Comparison of ENCODE assay signal across 13 mouse cellular contexts in the genomic region with DNA sequence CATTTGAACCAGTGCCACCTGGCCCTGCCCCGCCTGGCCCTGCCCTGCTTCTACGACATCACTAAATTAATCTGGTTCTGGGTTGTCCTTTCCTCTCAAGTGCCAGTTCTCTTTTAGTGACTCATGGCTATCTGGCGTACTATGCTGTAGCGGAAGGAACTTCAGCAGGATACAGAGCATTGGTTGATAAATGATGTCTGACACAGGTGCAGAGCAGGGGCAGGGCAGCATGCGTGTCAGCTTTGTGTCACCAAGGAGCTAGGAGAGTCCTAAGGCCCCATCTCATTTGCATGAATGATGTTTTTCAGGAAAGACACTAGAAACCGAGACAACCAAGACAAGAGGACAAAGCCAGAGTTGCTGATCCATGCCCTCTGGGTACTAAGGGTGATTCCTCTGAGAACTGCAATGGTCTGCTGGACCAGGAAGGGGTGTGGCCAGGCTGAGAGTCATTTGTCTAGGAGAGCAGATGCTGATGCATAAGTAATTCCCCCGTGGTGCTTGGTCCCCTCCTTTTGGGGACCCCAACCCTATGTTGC. TPM values are rescaled to one million over a fixed set of nuclear protein-coding genes. Genes with fewer than 3 reads are reported as not detected.
DNase-seq lines count a peak whose midpoint lies in the region; ATAC-seq and TF ChIP-seq lines count a peak whose summit lies in the region.
"Had no signal": no experiment of that assay in that cellular context is flagged by ENCODE, and none has a peak within 500 bp of the region (broad histone marks: within the 10 kb centered on the region; RNA-seq: fewer than 3 reads in every experiment).

No protein-coding gene starts in this region.

- no peak for ATAC-seq in hindbrain, embryonic 16.5 days
- ATAC-seq in midbrain, postnatal 0 days (ENCODE audit: low FRiP score) = no peak
- ATAC-seq: inflammation-experienced regulatory T-cells, adult 6 months had no signal

- TF ChIP-seq CTCF in midbrain, postnatal 0 days (IDR thresholded peaks at IDR 0.05) = no peak
- no peak for TF ChIP-seq CTCF in E14TG2a.4 (conservative IDR thresholded peaks at IDR 0.05; ENCODE audit: low read length)

- H3K9ac ChIP-seq in hindbrain, embryonic 16.5 days (ENCODE audit: low read depth, low read length) = no peak overlapping the region
- no peak overlapping the region for H3K9ac ChIP-seq in midbrain, postnatal 0 days (replicated peaks; ENCODE audit: low read length, poor library complexity, severe bottlenecking)
- H3K9ac ChIP-seq: heart, embryonic 13.5 days had no signal

- WGBS in hindbrain, embryonic 10.5 days = 53% methylated on average over 7 of the region's 7 CpGs
- WGBS in hindbrain, embryonic 16.5 days = 36% methylated on average over 7 of the region's 7 CpGs
- WGBS in midbrain, embryonic 10.5 days = 63% methylated on average over 7 of the region's 7 CpGs
- whole genome bisulfite sequencing in midbrain, postnatal 0 days = 54% methylated on average over 7 of the region's 7 CpGs

- no peak overlapping the region for H3K4me3 ChIP-seq in hindbrain, embryonic 10.5 days
- no peak overlapping the region for H3K4me3 ChIP-seq in hindbrain, embryonic 16.5 days (ENCODE audit: low read length)
- H3K4me3 ChIP-seq in midbrain, embryonic 10.5 days = no peak overlapping the region
- H3K4me3 ChIP-seq in midbrain, postnatal 0 days (ENCODE audit: low read depth, low read length) = no peak overlapping the region
- H3K4me3 ChIP-seq in E14TG2a.4 (replicated peaks; ENCODE audit: low read length) = 0 out of 2 replicates have a peak overlapping the region, but pooled peaks have one; percentile 7
- H3K4me3 ChIP-seq: heart, embryonic 13.5 days; left cerebral cortex, adult 2 months had no signal

- H3K27ac ChIP-seq in hindbrain, embryonic 10.5 days = peak overlapping the region; percentile 82
- no peak overlapping the region for H3K27ac ChIP-seq in hindbrain, embryonic 16.5 days (ENCODE audit: low read depth, low read length)
- peak overlapping the region; percentile 63 for H3K27ac ChIP-seq in midbrain, embryonic 10.5 days (replicated peaks)
- H3K27ac ChIP-seq in midbrain, postnatal 0 days (ENCODE audit: low read depth, low read length) = no peak overlapping the region
- H3K27ac ChIP-seq: heart, embryonic 13.5 days; left cerebral cortex, adult 2 months had no signal

- peaks cover 5% of the 10 kb centered on the region; the same call in 1 of the 2 replicates for H3K27me3 ChIP-seq in hindbrain, embryonic 10.5 days (ENCODE audit: insufficient read depth, poor library complexity, severe bottlenecking)
- no peaks in the 10 kb centered on the region; the same call in 1 of the 2 replicates for H3K27me3 ChIP-seq in hindbrain, embryonic 16.5 days (replicated peaks; ENCODE audit: control insufficient read depth, insufficient read depth, low read length)
- 0 out of 2 replicates have a peak, but pooled peaks cover under 1% of the 10 kb centered on the region for H3K27me3 ChIP-seq in midbrain, embryonic 10.5 days (ENCODE audit: low read depth, poor library complexity, severe bottlenecking)
- no peaks in the 10 kb centered on the region for H3K27me3 ChIP-seq in midbrain, postnatal 0 days (ENCODE audit: insufficient read depth, low read length)
- no peaks in the 10 kb centered on the region for H3K27me3 ChIP-seq in E14TG2a.4 (ENCODE audit: insufficient read depth, low read length)

- no peak overlapping the region for H3K4me2 ChIP-seq in hindbrain, embryonic 16.5 days (ENCODE audit: low read length)
- H3K4me2 ChIP-seq in midbrain, postnatal 0 days (ENCODE audit: low read depth, low read length, poor library complexity, severe bottlenecking) = no peak overlapping the region
- H3K4me2 ChIP-seq: heart, embryonic 13.5 days had no signal

- peak; percentile 53 for DNase-seq in hindbrain, embryonic 10.5 days (ENCODE audit: low spot score)
- no peak for DNase-seq in midbrain, embryonic 10.5 days (ENCODE audit: low spot score)
- DNase-seq in midbrain, postnatal 0 days (ENCODE audit: low spot score) = no peak
- peak; percentile 42 for DNase-seq in mesoderm, embryonic 11.5 days (ENCODE audit: low read depth, low spot score)
- no peak for DNase-seq in frontal cortex, postnatal 10 days (ENCODE audit: low spot score in 2 of 2)
- no peak for DNase-seq in cerebellum, adult 9-11 months
- DNase-seq: liver; thymus, postnatal 36 days had no signal

- H3K36me3 ChIP-seq in hindbrain, embryonic 10.5 days = no peaks in the 10 kb centered on the region
- no peaks in the 10 kb centered on the region for H3K36me3 ChIP-seq in hindbrain, embryonic 16.5 days (ENCODE audit: control insufficient read depth, insufficient read depth, low read length)
- H3K36me3 ChIP-seq in midbrain, embryonic 10.5 days = no peaks in the 10 kb centered on the region
- no peaks in the 10 kb centered on the region for H3K36me3 ChIP-seq in midbrain, postnatal 0 days (ENCODE audit: insufficient read depth, low read length)
- H3K36me3 ChIP-seq in E14TG2a.4 (ENCODE audit: insufficient read depth, low read length) = peaks cover 57% of the 10 kb centered on the region
- H3K36me3 ChIP-seq: heart, embryonic 13.5 days had no signal

- peaks cover 73% of the 10 kb centered on the region for H3K4me1 ChIP-seq in hindbrain, embryonic 10.5 days (replicated peaks)
- H3K4me1 ChIP-seq in hindbrain, embryonic 16.5 days (ENCODE audit: control insufficient read depth, insufficient read depth, low read depth, low read length) = peaks cover 10% of the 10 kb centered on the region; the same call in 1 of the 2 replicates
- peaks cover 59% of the 10 kb centered on the region for H3K4me1 ChIP-seq in midbrain, embryonic 10.5 days
- H3K4me1 ChIP-seq in midbrain, postnatal 0 days (ENCODE audit: insufficient read depth, low read length) = no peaks in the 10 kb centered on the region; the same call in 1 of the 2 replicates
- peaks cover 94% of the 10 kb centered on the region for H3K4me1 ChIP-seq in E14TG2a.4 (replicated peaks; ENCODE audit: low read depth, low read length)

- H3K9me3 ChIP-seq in hindbrain, embryonic 10.5 days = no peaks in the 10 kb centered on the region
- H3K9me3 ChIP-seq in hindbrain, embryonic 16.5 days (ENCODE audit: control insufficient read depth, low read length) = no peaks in the 10 kb centered on the region
- no peaks in the 10 kb centered on the region for H3K9me3 ChIP-seq in midbrain, embryonic 10.5 days (replicated peaks)
- no peaks in the 10 kb centered on the region for H3K9me3 ChIP-seq in midbrain, postnatal 0 days (ENCODE audit: low read length)
- H3K9me3 ChIP-seq in E14TG2a.4 (ENCODE audit: low read length) = no peaks in the 10 kb centered on the region
- H3K9me3 ChIP-seq: heart, embryonic 13.5 days had no signal

RNA-seq across cellular contexts. Expression of gene Alpl, which starts 7.6 kb away (rescaled TPM):
- 23.4 and 26.1 TPM in 2 replicates for polyA plus RNA-seq in hindbrain, embryonic 10.5 days (2016; fragmentation: Nextera tagmentation; extraction: Ambion mirVana)
- polyA plus RNA-seq in hindbrain, embryonic 16.5 days (2015; fragmentation: Nextera tagmentation; extraction: Ambion mirVana) = 16.9 and 18.0 TPM in 2 replicates
- 34.2 and 38.6 TPM in 2 replicates for polyA plus RNA-seq in midbrain, embryonic 10.5 days (2016; fragmentation: Nextera tagmentation; extraction: Ambion mirVana)
- 14.3 and 17.9 TPM in 2 replicates for total RNA-seq in midbrain, postnatal 0 days (2014; rRNA removed)
- polyA plus RNA-seq in midbrain, postnatal 0 days (2015; fragmentation: Nextera tagmentation; extraction: Ambion mirVana) = 16.1 and 19.1 TPM in 2 replicates

Comparison
In these comparisons a context has a peak if more than half of its experiments do, and no peak if none do; other contexts are left out.
1. H3K27ac ChIP-seq: peak in hindbrain, embryonic 10.5 days (single experiment) and midbrain, embryonic 10.5 days (single experiment); none in hindbrain, embryonic 16.5 days (single experiment) and midbrain, postnatal 0 days (single experiment).
2. DNase-seq: peak in hindbrain, embryonic 10.5 days (single experiment) and mesoderm, embryonic 11.5 days (single experiment); none in midbrain, embryonic 10.5 days (single experiment), midbrain, postnatal 0 days (single experiment), frontal cortex, postnatal 10 days (0 of 2) and cerebellum, adult 9-11 months (single experiment).